Mouse (Mus musculus) T-helper 17 cell (primary cell): ENCODE results near the gene Fancc.

Experiments
- in situ Hi-C, 2 experiments: fragments of 300-600 bp; cut with MboI, MseI; formaldehyde crosslinking; loops; 1 replicate in 1 of 2; 2 replicates in 1 of 2; pipeline ENCODE4 v1.15.1; 2025; ENCODE audit warnings: high pct_unique_total_duplicates in 2 of 2

The Fancc gene

DNA sequence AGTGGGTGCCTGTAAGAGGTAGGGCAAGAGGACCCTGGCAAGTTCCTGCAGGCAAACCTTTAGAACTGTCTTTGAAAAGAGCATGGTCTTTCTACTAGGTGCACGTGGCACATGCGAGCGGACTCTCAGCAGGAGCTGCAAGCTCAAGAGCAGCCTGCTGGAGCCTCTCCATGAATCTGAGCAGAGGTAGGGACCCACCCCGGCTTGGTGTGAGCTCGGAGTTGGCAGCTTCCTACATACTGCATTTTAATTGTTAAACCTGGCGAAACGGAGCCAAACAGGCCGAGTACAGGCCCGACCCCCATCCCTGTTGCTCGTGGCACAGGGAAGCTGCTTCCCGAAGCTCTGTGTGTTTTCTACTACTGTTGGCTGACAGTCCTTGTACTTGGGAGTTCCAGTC, 200.8 kb downstream of the Fancc start:
- in situ Hi-C loops, result no loop called here

GRCm38 (mm10) chr13:63294359-63295193, 202.5 kb downstream of the Fancc start:
- in situ Hi-C loops, result no loop called here

DNA sequence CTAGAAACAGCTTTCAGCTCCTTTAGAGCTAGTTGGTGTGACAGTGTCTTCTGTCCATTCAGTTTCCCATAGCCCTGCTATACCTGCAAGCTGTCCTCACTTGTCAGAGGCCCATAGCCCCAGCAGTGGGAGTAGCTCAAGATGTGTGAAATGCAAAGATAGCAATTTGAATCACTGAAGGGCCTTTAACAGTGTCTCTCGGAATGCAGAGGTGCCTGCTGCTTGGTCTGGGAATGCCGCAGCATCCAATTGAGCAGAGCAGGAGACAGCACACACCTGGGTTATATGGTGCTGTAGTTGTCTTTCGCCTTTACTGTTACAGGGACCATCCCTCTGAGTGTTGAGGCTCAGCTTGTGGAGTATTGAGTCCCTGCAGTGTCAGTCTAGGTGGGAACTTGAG, 203.4 kb downstream of the Fancc start:
- in situ Hi-C loops, result no loop called here

DNA sequence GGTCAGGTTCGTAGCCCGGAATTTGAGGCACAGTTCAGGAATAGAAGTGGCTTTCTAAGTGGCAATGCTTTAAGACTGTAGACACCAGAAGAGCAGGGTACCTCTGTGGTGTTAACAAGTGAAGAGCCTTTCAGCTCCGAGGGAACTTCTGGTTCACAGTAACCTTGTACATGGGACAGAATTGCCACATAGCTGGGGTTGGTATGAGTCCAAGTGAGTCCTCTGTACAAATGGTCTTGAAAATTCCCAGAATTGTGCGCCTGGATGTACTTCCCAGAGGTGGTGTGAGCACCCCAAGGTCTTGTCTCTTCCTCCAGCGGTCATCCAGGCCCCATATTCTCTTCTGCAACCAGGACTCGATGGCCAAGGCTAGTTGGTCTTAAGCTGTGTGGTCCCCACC, 206.1 kb downstream of the Fancc start:
- in situ Hi-C loops, result no loop called here

GRCm38 (mm10) chr13:63290126-63290525, 207.0 kb downstream of the Fancc start:
- in situ Hi-C loops, result no loop called here

DNA sequence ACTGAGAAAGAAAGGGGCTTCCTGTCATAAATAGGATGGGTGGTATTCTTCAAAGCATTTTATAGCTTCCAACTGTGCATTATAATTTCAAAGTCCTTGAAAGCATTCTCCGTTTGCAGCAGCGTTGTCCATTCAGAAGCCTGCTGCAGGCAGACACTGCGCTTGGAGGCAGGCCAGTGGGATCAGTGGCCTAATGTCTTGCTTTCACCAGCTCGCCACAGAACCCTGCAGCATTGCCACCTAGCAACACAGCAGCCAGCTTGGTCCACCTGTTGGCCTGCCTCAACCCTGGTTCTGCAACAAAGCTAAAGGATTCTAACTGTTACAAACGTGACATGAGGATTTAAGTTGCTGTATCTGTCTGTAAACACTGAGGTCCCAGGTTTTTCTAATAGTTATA, 207.4 kb downstream of the Fancc start:
- in situ Hi-C loops, result no loop called here

- in situ Hi-C loops, result no loop called here
Measured at GRCm38 (mm10) chr13:63289152-63289551, 207.9 kb downstream of the Fancc start.

GRCm38 (mm10) chr13:63286483-63287102, 210.5 kb downstream of the Fancc start:
- in situ Hi-C loops, result no loop called here

DNA sequence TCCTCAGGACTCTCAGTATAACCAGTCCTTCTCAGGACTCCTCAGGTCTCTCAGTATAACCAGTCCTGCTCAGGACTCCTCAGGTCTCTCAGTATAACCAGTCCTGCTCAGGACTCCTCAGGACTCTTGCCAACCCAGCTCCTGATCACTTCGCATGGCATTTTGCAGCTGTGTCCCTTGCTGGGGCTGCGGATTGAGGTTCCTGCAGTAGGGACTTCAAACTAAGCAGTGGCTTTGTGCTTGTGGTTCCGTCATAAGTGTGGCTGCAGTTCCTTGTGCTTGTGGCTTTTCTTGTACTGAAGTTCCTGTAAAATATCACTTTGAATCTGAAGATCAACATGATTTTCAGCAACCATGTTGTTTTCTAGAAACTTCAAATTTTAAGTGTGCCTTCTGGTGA, 212.3 kb downstream of the Fancc start:
- in situ Hi-C loops, result no loop called here

DNA sequence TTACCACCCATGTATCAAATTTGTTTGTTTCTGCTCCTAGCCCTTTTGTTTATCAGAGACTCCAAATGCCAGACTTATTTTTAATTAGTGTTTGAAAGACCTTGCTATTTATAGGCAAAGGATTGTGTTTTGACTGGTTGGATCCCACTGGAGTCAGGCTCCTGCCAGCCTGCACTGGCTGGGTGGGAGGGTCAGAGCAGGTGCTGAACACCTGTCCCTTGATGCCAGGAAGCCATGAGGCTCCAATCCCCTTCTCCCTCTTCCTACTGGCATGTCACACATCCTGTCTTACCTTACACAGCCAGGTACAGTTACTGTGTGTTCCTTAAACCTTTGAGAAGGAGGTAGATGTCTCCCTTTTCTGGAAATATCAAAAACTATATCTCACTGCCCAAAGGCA, 213.8 kb downstream of the Fancc start:
- in situ Hi-C loops, result no loop called here

DNA sequence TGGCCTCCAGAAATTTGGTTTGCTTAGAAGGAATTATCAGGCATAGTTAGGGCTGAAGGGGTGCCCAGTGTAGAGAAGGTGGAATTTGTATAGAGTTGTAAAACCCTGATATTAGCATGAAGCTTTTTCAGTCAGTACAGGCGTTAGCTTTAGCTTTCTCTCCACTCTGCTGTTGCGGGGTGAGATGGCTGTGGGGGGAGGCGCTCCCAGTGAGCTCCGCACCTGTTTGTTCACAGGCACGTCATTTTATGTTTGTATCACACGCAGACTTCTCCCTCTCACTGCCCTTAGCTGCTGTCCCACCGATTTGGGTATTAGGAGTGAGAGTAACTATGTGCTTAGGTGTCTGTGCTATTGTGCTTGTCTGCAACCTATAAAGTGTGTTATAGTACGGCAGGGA, 215.9 kb downstream of the Fancc start:
- in situ Hi-C loops, result no loop called here

- in situ Hi-C loops, result no loop called here
Measured at GRCm38 (mm10) chr13:63280344-63280743, 216.7 kb downstream of the Fancc start.

GRCm38 (mm10) chr13:63279807-63280206, 217.3 kb downstream of the Fancc start:
- in situ Hi-C loops, result no loop called here

- in situ Hi-C loops, result no loop called here
Measured at GRCm38 (mm10) chr13:63278796-63279475, 218.1 kb downstream of the Fancc start.

- in situ Hi-C loops, result no loop called here
Measured at GRCm38 (mm10) chr13:63278141-63278631, 218.9 kb downstream of the Fancc start.

GRCm38 (mm10) chr13:63277316-63277715, 219.8 kb downstream of the Fancc start:
- in situ Hi-C loops, result no loop called here

- in situ Hi-C loops, result no loop called here
Measured at GRCm38 (mm10) chr13:63276389-63276788, 220.7 kb downstream of the Fancc start.

DNA sequence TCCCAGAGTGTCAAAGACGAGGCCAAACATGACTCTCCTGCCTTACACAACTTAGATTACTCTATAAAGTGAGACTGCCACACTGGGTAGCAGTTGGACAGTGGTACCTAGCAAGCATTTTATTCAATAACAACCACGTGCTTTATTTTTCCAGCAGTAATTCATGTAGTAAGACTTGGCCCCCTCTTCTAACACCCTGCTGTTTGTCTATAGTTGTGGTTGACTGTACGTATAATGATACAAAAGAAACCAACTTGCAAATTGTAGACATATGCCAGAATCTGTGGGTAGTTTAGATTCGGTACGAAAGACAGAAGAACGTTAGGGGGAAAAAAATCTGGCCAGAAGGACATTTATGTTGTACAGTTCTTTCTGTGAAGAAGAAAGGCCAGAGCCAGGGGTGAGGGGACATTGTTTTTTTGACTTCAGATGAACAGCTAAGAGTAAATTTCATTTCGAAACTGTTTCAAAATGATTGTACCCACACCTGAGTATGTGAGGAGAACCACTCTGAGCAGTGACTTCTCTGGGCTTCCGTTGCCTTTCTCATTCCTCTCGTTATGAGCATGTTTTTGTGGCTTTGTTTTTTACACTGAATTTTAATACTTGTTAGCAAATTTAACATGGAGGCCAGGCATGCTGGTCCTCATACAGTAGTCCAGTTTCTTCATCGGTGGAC, 222.5 kb downstream of the Fancc start:
- in situ Hi-C loops, result no loop called here

- in situ Hi-C loops, result no loop called here
Measured at GRCm38 (mm10) chr13:63273859-63274258, 223.2 kb downstream of the Fancc start.

- in situ Hi-C loops, result no loop called here
Measured at GRCm38 (mm10) chr13:63272602-63273229, 224.4 kb downstream of the Fancc start.

- in situ Hi-C loops, result no loop called here
Measured at GRCm38 (mm10) chr13:63272017-63272601, 225.0 kb downstream of the Fancc start.
